8 mouse cellular contexts compared by ENCODE assay signal in genomic region chr17:57334761-57335150, GRCm38 (mm10). TPM values are rescaled to one million over a fixed set of nuclear protein-coding genes. Genes with fewer than 3 reads are reported as not detected.
DNase-seq lines count a peak whose midpoint lies in the region; TF ChIP-seq lines count a peak whose summit lies in the region.

No protein-coding gene starts in this region.

- H3K4me3 ChIP-seq in left cerebral cortex, adult 2 months = no peak overlapping the region
- H3K4me3 ChIP-seq in megakaryocyte, embryonic 14.5 days (replicated peaks) = peak overlapping the region; percentile 77

- H3K27ac ChIP-seq in left cerebral cortex, adult 2 months = no peak overlapping the region

- peaks cover 84% of the 10 kb centered on the region for H3K4me1 ChIP-seq in megakaryocyte, embryonic 14.5 days

- peaks cover 5% of the 10 kb centered on the region for H3K27me3 ChIP-seq in megakaryocyte, embryonic 14.5 days (replicated peaks)

- TF ChIP-seq CTCF in left cerebral cortex, adult 2 months (IDR thresholded peaks at IDR 0.05) = peak; percentile 84

- intact Hi-C loops in left cerebral cortex, adult 2 months (cut with DNase I) = loop anchor here (1.0 to 10.0 kb wide), 6 partner anchors 58 to 526 kb away; partner anchors contain the start of genes Alkbh7, Clpp and Gpr108

- H3K9me3 ChIP-seq in megakaryocyte, embryonic 14.5 days = no peaks in the 10 kb centered on the region

- H3K36me3 ChIP-seq in megakaryocyte, embryonic 14.5 days (replicated peaks; ENCODE audit: low read length) = peaks cover 12% of the 10 kb centered on the region

- peak; percentile 39 for DNase-seq in WW6 (ENCODE audit: low read depth, low spot score)
- DNase-seq in cerebellum, postnatal 36 days = peak; percentile 82
- DNase-seq in gastrocnemius, adult 18-20 months (ENCODE audit: low spot score) = peak; percentile 83
- DNase-seq in induced T-regulatory cell, adult 2 months (ENCODE audit: low read depth) = peak; percentile 91
- peak; percentile 74 to 87 for DNase-seq in left cerebral cortex, adult 2 months (ENCODE audit: extremely low spot score in 1 of 2, low spot score in 2 of 2)
- peak; percentile 84 to 88 for DNase-seq in right cerebral cortex, adult 2 months (ENCODE audit: low spot score in 2 of 2)
- DNase-seq in urinary bladder, postnatal 14 days (ENCODE audit: low spot score) = peak; percentile 87

RNA-seq across cellular contexts. Expression of gene Adgre1, which starts 23.7 kb away (rescaled TPM):
- 1 to 10 TPM; 1.2 to 2.1 TPM for total RNA-seq in gastrocnemius, adult 18-20 months (2021)
- total RNA-seq in left cerebral cortex, adult 2 months (2021) = 1 to 10 TPM; 2.8 to 4.6 TPM
- 4.9 TPM in 1 of 2 replicates, not detected in the other for polyA plus RNA-seq in megakaryocyte, embryonic 14.5 days (2012; ENCODE audit: insufficient read depth, low replicate concordance)

RNA-seq across cellular contexts. Expression of gene Vav1, which starts 55.9 kb away (rescaled TPM):
- under 1 TPM; 0.32 to 0.71 TPM for total RNA-seq in gastrocnemius, adult 18-20 months (2021)
- 1 to 10 TPM; 3.1 to 3.5 TPM for total RNA-seq in left cerebral cortex, adult 2 months (2021)
- polyA plus RNA-seq in megakaryocyte, embryonic 14.5 days (2012; ENCODE audit: insufficient read depth, low replicate concordance) = 34.6 and 164 TPM in 2 replicates

Comparison
In these comparisons a context has a peak if more than half of its experiments do, and no peak if none do; other contexts are left out.
1. DNase-seq: peak in every context shown above with its lines; median percentile 91 in induced T-regulatory cell, adult 2 months; 87 in urinary bladder, postnatal 14 days; 86 in right cerebral cortex, adult 2 months; 83 in gastrocnemius, adult 18-20 months; 82 in cerebellum, postnatal 36 days; 80 in left cerebral cortex, adult 2 months; 39 in WW6.